Mouse (Mus musculus): Measurements from ENCODE around the gene Nsd2.
A peak's percentile ranks its signal among the peaks of the same experiment; 100 is the strongest.
"Not testable (repeated sequence)": the region's sequence is repeated elsewhere in the genome, so short reads cannot be mapped to it uniquely, and the experiment has no call there.

The Nsd2 gene

DNA sequence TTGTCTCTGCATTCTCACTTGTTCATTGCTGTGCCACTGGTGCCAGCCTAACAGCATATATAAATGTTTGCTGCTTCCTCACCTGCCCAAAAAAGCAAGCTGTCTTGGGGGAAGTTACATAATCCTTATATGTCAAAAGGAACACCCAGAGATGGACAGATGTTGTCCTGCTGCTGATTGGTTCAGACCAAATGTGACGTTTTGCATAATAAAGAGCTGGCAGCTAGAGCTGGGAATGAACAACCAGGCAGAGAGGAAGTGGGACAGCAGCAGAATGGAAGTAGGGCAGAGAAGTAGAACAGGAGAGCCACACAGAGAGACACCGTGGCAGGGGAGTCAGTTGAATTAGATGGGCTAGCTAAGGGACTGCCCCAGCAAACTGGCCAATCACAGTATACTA is 111.9 kb downstream of the Nsd2 start:
- no peak for DNase-seq (ENCODE audit: low spot score in 2 of 2)

DNA sequence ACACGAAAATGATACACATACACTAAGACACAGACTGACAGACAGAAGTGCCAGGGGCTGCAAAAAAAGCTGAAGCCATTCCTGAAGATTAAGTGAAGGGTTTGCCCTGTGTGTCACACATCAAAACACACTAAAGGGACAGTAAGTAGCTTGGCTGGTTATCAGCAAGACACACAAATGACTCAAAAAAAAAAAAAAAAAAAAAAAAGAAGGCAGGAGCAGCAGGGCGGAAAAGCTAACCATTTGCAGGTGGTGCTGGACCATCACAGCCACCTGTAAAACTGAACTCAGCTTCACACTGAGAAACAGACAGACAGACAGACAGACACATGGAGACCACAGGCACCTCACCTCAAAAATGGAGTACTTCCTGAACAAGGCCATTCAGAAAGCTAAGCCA is 113.6 kb downstream of the Nsd2 start:
- DNase-seq (ENCODE audit: low spot score in 2 of 2) = no peak

DNA sequence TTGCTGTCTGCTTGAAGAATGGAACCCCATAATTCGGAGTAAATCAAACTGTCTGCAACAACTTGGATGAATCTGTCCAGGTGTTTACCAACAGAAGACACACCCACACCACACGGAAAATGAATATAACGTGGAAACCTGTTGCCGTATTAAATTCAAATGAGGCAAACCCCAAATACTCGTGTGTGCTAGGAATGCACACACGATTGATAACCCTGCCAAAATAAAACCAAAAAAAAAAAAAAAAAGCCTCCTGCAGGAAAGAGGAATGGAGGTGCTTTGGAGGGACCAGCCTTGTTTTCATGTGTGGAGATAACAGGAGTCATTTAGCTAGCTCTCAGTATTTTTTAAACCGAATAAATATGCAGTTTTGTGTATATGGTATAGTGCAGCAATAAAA is 114.4 kb downstream of the Nsd2 start:
- no peak for DNase-seq (ENCODE audit: low spot score in 2 of 2)

DNA sequence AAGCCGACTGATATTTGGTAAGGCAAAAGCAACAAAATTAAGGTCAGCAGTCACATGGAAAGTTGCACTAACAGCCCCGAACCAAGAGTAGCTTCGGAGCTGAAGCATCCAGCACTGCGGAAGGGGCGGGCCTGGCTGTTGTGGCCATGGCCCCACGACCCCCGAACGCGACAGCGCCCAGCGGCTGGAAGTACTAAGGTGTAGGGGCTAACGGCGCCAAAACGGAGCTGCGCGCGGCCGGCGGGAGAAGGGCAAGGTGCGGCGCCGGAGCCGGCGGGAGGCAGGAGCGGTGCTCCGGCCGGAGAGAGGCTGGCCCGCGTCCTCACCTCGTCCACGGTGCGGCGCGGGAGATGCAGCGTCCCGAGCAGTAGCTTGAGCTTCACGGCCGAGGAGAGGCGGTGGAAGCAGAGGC is 115.2 kb downstream of the Nsd2 start:
- DNase-seq (ENCODE audit: low spot score in 2 of 2) = peak in 1 of 2 experiments; percentile 6

DNA sequence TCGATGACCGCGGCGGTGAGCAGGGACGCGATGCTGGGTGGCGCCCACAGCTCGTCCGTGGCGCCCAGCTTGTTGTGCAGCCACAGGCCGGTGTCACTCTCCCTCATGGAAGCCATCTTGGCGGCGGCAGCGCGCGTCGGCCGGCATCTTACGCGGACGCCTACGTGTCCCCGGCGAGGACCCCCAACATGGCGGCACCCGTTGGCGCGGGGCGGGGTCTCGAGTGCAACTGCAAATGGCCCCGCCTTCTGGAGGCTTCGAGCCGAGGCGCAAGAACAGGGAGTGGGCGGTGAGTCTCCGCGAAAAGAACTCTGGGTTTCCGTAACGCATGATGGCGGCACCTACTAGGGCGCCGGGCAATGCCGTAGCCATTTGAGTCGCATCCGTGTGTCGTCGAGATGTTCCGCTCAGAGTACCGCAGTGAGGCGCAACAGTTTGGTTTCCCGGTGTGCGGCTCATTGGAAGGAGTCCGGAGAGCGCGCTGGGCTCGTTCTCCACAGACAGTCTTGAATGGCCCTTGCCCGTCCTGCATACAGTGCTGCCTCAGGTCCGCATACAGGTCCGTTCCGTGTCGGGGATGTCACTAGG is 115.7 kb downstream of the Nsd2 start, which contains the start of gene Nelfa:
TSS of gene Nelfa (minus strand) at position 294 of the 588 bp plus-strand sequence.
- peak; percentile 95 to 98 for DNase-seq (ENCODE audit: low spot score in 2 of 2)

DNA sequence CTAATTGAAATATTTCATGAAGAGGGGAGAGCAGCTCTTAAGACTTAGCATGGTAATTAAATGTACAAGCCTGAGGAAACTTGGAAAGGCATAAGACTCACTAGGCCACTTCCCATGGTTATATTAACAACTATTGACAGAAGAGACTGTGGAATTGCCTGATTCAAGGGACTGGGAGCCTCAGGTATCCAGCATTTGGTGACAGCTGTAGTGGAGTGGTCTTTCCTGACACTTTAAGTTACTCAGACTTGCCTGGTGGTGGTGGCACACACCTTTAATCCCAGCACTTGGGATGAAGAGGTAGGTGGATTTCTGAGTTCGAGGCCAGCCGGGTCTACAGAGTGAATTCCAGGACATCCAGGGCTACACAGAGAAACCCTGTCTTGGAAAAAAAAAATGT is 116.7 kb downstream of the Nsd2 start:
- no peak for DNase-seq (ENCODE audit: low spot score in 2 of 2)

DNA sequence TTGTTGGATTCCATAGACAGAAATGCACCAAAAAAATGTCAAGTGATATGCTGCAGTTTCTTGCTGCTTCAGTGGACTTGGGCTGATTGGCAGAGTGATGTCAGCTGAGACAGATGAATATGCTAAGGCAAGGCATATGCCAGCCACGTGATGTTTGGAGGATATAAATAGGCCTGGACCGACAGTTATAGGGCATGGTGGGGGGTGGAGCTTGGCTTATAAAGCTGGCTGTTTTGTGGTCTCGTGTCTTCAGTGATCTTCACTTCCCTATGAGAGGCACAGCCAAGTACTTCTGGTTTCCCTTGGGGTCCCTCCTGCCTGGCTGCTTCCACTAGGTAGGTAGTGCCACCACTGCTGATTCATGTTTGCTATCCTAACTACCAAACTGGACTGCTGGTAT is 117.9 kb downstream of the Nsd2 start:
- DNase-seq (ENCODE audit: low spot score in 2 of 2) = no peak

DNA sequence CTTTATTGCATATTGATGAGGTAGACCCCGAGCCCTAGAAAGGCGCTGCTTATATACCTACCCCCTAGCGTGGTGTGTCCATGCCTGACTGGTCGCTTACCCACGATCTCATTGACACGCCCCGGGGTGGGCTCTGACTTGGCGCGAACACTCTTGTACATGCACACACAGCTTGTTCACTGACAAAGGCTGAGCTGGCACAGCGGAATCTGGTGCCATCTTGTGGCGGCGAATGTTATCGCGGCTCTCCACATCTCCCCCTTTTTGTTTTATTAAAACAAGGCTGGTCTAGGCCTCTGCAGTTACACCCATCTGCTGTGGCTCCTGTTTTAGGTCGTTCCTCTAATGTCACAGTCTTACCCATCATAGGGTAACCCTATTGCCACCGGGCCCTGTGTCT is 126.5 kb downstream of the Nsd2 start:
- DNase-seq (ENCODE audit: low spot score in 2 of 2) = not testable (repeated sequence)

Measured in urinary bladder, adult 18-20 months (tissue).